Mouse (Mus musculus) hindbrain, embryonic 14.5 days (tissue): ENCODE results near the gene Pou5f1. TPM values are rescaled to one million over a fixed set of nuclear protein-coding genes. Genes with fewer than 3 reads are reported as not detected.
A peak's percentile ranks its signal among the peaks of the same experiment; 100 is the strongest.

Source experiments
- ATAC-seq: fragments of 200-750 bp; cut with Nextera tagmentation; 2 replicates; pipeline ENCODE4 v1.8.0; 2017; ENCODE audit warnings: moderate number of reproducible peaks, mild to moderate bottlenecking, moderate TSS enrichment, moderate library complexity; ENCODE audit not compliant: low FRiP score
- DNase-seq: peaks from one replicate; pipeline ENCODE4 v3.0.0-alpha.2; 2015; ENCODE audit warnings: low spot score
- H3K27ac ChIP-seq: fragments of 300-500 bp; sonication (generic); 2 replicates; pipeline ENCODE4 v1.5.1; 2014; ENCODE audit warnings: mild to moderate bottlenecking, moderate library complexity
- H3K27me3 ChIP-seq: fragments of 300-500 bp; sonication (generic); 2 replicates; pipeline ENCODE4 v1.6.1; 2014; ENCODE audit warnings: mild to moderate bottlenecking, low read length, mixed read lengths; ENCODE audit not compliant: control insufficient read depth, insufficient read depth
- H3K36me3 ChIP-seq: fragments of 300-500 bp; sonication (generic); replicated peaks from 2 replicates; pipeline ENCODE4 v1.6.1; 2014; ENCODE audit not compliant: control insufficient read depth, insufficient read depth
- H3K4me1 ChIP-seq: fragments of 300-500 bp; sonication (generic); replicated peaks from 2 replicates; pipeline ENCODE4 v1.6.1; 2014; ENCODE audit warnings: antibody characterized with exemption, low read length, mixed read lengths; ENCODE audit not compliant: control insufficient read depth, insufficient read depth
- H3K4me2 ChIP-seq: fragments of 300-500 bp; sonication (generic); replicated peaks from 2 replicates; pipeline ENCODE4 v1.6.1; 2014; ENCODE audit warnings: mild to moderate bottlenecking, moderate library complexity
- H3K4me3 ChIP-seq: fragments of 300-500 bp; sonication (generic); replicated peaks from 2 replicates; pipeline ENCODE4 v1.5.1; 2014; ENCODE audit warnings: mild to moderate bottlenecking, low read length
- H3K9ac ChIP-seq: fragments of 300-500 bp; sonication (generic); 2 replicates; pipeline ENCODE4 v1.6.1; 2014
- H3K9me3 ChIP-seq: fragments of 300-500 bp; sonication (generic); 2 replicates; pipeline ENCODE4 v1.6.1; 2016; ENCODE audit warnings: low read length; ENCODE audit not compliant: control insufficient read depth
- WGBS: fragments of 180-500 bp; shearing (Covaris S2); extraction: QIAGEN DNeasy Blood & Tissue Kit; methylation state at CpG from one replicate; pipeline ENCODE4 v1.1.7; 2014; 5-methylcytosine and 5-hydroxymethylcytosine counted together
- polyA plus RNA-seq: library from polyadenylated mRNA; unstranded; fragments of >200 nt; fragmentation: Nextera tagmentation; extraction: Ambion mirVana; gene quantifications from 2 replicates; pipeline ENCODE4 v1.2.1, GENCODE M21; 2014

Pou5f1 gene
- polyA plus RNA-seq, 1 experiment from 2014 or later = not detected

- Histone ChIP-seq H3K36me3 (peaks cover 8% of the 10 kb centered on the region; the same call in 1 of the 2 replicates), H3K9me3 (no peaks in the 10 kb centered on the region), H3K4me3 (no peak overlapping the region), H3K4me1 (no peaks in the 10 kb centered on the region), H3K27ac (no peak overlapping the region), H3K4me2 (no peak overlapping the region), H3K9ac (no peak overlapping the region), H3K27me3 (no peaks in the 10 kb centered on the region)
- DNase-seq (no peak), ATAC-seq (no peak)
- 86% methylated on average over 9 of the region's 9 CpGs for WGBS
Measured at GRCm38 (mm10) chr17:35524354-35524753, 18.5 kb downstream of the Pou5f1 start.

- H3K36me3 ChIP-seq = peaks cover 4% of the 10 kb centered on the region; the same call in 1 of the 2 replicates
- ATAC-seq = no peak
- 88% methylated on average over 8 of the region's 8 CpGs for WGBS
- no peak overlapping the region for H3K4me2 ChIP-seq
- no peaks in the 10 kb centered on the region for H3K9me3 ChIP-seq
- no peak overlapping the region for H3K4me3 ChIP-seq
- H3K27ac ChIP-seq = no peak overlapping the region
- H3K4me1 ChIP-seq = peaks cover 7% of the 10 kb centered on the region; the same call in 1 of the 2 replicates
- no peaks in the 10 kb centered on the region for H3K27me3 ChIP-seq
- no peak for DNase-seq
- H3K9ac ChIP-seq = no peak overlapping the region
Measured at GRCm38 (mm10) chr17:35526644-35527043, 20.8 kb downstream of the Pou5f1 start.

- H3K4me1 ChIP-seq = peaks cover 7% of the 10 kb centered on the region; the same call in 1 of the 2 replicates
- WGBS = 27% methylated on average over 3 of the region's 3 CpGs
Measured at GRCm38 (mm10) chr17:35532360-35532759, 26.5 kb downstream of the Pou5f1 start.

GRCm38 (mm10) chr17:35532901-35533300 lies 27.1 kb downstream of the Pou5f1 start, which contains the start of gene Psors1c2:
Psors1c2 (plus strand) TSS chr17:35533201.
- Histone ChIP-seq H3K27ac (no peak within 1 kb of the TSS), H3K4me1 (peaks cover 7% of the 10 kb centered on the region; the same call in 1 of the 2 replicates), H3K9ac (no peak within 1 kb of the TSS), H3K4me3 (no peak within 1 kb of the TSS), H3K36me3 (no peaks in the 10 kb centered on the region), H3K4me2 (no peak within 1 kb of the TSS), H3K9me3 (no peaks in the 10 kb centered on the region), H3K27me3 (no peaks in the 10 kb centered on the region)
- 51% methylated on average over 7 of the region's 7 CpGs for WGBS
- ATAC-seq (no peak), DNase-seq (no peak)

More at GRCm38 (mm10) chr17:35532360-35532759, 26.5 kb downstream of the Pou5f1 start:
- Histone ChIP-seq H3K9me3 (no peaks in the 10 kb centered on the region), H3K36me3 (no peaks in the 10 kb centered on the region), H3K27ac (no peak overlapping the region), H3K4me3 (no peak overlapping the region), H3K27me3 (no peaks in the 10 kb centered on the region), H3K9ac (no peak overlapping the region), H3K4me2 (no peak overlapping the region)
- ATAC-seq = no peak
- DNase-seq = no peak

GRCm38 (mm10) chr17:35534343-35534742 lies 28.5 kb downstream of the Pou5f1 start:
- Histone ChIP-seq H3K4me2 (no peak overlapping the region), H3K27ac (no peak overlapping the region), H3K9me3 (no peaks in the 10 kb centered on the region), H3K36me3 (no peaks in the 10 kb centered on the region), H3K4me3 (no peak overlapping the region), H3K4me1 (peaks cover 7% of the 10 kb centered on the region; the same call in 1 of the 2 replicates), H3K9ac (no peak overlapping the region), H3K27me3 (no peaks in the 10 kb centered on the region)
- DNase-seq (peak; percentile 91), ATAC-seq (0 out of 2 replicates have a peak, but pooled peaks have one; percentile 63)
- WGBS = 16% methylated on average over 6 of the region's 6 CpGs

GRCm38 (mm10) chr17:35537421-35537820 lies 31.6 kb downstream of the Pou5f1 start:
- Histone ChIP-seq H3K4me3 (no peak overlapping the region), H3K4me1 (no peaks in the 10 kb centered on the region), H3K9me3 (no peaks in the 10 kb centered on the region), H3K27me3 (no peaks in the 10 kb centered on the region), H3K27ac (no peak overlapping the region), H3K36me3 (no peaks in the 10 kb centered on the region), H3K4me2 (no peak overlapping the region), H3K9ac (no peak overlapping the region)
- DNase-seq (no peak), ATAC-seq (no peak)
- 81% methylated on average over 4 of the region's 4 CpGs for WGBS

- Histone ChIP-seq H3K4me3 (no peak overlapping the region), H3K9ac (no peak overlapping the region), H3K27me3 (no peaks in the 10 kb centered on the region), H3K9me3 (no peaks in the 10 kb centered on the region), H3K4me1 (peaks cover 5% of the 10 kb centered on the region), H3K4me2 (no peak overlapping the region), H3K36me3 (no peaks in the 10 kb centered on the region), H3K27ac (no peak overlapping the region)
- 91% methylated on average over 1 of the region's 1 CpGs for WGBS
- DNase-seq (no peak), ATAC-seq (no peak)
Measured at GRCm38 (mm10) chr17:35538476-35538875, 32.7 kb downstream of the Pou5f1 start.

GRCm38 (mm10) chr17:35539540-35539939 lies 33.7 kb downstream of the Pou5f1 start:
- Histone ChIP-seq H3K9me3 (no peaks in the 10 kb centered on the region), H3K9ac (no peak overlapping the region), H3K27me3 (no peaks in the 10 kb centered on the region), H3K4me2 (no peak overlapping the region), H3K36me3 (no peaks in the 10 kb centered on the region), H3K27ac (no peak overlapping the region), H3K4me1 (peaks cover 6% of the 10 kb centered on the region), H3K4me3 (no peak overlapping the region)
- DNase-seq (no peak), ATAC-seq (no peak)
- WGBS = 58% methylated on average over 10 of the region's 10 CpGs

- WGBS = 73% methylated on average over 15 of the region's 15 CpGs
- Histone ChIP-seq H3K9ac (0 out of 2 replicates have a peak overlapping the region, but pooled peaks have one; percentile 24), H3K9me3 (no peaks in the 10 kb centered on the region), H3K4me1 (peaks cover 6% of the 10 kb centered on the region), H3K36me3 (no peaks in the 10 kb centered on the region), H3K27ac (0 out of 2 replicates have a peak overlapping the region, but pooled peaks have one; percentile 24), H3K27me3 (no peaks in the 10 kb centered on the region), H3K4me2 (peak overlapping the region; percentile 32), H3K4me3 (no peak overlapping the region)
- no peak; the same call in 1 of the 2 replicates for ATAC-seq
- no peak for DNase-seq
Measured at GRCm38 (mm10) chr17:35542761-35543411, 37.1 kb downstream of the Pou5f1 start.
